Mouse (Mus musculus) kidney, adult 18-20 months (tissue): ENCODE data around the gene 4930438A08Rik.
"Not testable (repeated sequence)": the region's sequence is repeated elsewhere in the genome, so short reads cannot be mapped to it uniquely, and the experiment has no call there.

Experiments used
- DNase-seq: peaks from one replicate; pipeline ENCODE4 v3.0.0; 2021

4930438A08Rik gene

DNA sequence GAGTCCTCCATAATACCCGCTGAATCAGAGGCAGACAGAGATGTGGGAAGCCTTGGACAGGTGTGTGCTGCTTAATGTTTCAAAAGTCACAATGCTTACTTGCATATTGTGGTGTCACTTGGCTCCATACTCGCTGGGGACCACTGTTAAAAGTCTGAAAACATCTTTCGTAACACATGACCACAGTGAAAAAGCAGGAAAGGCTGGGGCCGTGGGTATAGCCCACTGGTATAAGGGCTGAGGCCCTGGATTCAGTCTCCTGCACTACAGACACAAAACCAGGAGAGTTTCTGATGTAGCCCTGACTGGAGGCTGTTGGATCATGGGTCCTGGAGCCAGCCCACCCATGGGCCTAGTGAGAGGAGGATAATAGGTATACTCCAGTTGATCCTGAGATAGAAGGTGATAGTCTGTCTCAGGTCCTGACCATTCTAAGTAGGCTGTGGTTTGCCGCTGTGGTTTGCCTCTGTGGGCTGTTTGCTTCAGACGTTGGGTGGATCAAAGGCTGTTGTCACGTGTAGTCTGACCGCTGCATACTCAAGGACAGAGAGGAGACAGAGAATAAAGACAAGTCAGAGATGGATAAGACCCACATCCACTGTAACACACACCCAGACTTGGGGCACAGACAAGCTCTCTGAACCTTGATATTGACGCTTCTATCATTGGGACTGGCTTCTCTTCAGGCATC is 15.5 kb downstream of the 4930438A08Rik start:
- DNase-seq, result no peak

DNA sequence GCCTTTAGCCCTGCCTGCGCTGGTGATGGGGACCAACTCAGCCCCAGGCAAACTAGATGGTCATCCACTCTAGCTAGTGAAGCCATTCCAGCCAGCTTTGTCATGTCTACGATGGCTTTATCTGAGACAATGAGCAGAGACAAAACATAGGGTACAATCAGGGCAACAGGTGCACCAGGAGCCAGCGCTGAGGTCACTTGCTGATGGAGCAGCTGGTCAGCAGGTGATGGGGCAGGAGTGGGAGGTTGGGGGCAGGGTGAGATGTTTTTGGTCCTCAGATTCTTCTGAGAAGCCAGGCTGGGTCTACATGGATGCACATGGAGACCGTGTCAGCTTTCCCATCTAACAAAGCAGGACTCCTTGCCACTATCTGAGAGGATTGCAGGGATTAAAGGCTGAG is 16.2 kb downstream of the 4930438A08Rik start:
- no peak for DNase-seq

DNA sequence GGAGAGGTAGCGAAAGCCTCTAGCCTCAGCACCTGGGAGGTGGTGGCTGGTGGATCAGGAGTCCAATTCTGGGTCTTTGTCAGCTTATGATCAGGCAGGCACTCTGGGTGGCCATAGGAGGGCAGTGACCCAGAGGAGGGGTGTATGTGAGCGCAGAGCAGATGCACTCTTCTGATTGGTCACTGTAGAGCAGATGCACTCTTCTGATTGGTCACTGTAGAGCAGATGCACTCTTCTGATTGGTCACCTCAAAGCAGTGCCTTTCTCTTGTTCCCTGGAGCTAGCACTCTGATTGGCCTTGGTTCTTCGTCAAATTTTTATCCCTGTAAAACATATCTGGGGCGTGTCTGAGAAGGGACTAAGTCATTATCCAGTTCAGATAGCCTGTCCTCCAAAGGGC is 18.2 kb downstream of the 4930438A08Rik start:
- no peak for DNase-seq

DNA sequence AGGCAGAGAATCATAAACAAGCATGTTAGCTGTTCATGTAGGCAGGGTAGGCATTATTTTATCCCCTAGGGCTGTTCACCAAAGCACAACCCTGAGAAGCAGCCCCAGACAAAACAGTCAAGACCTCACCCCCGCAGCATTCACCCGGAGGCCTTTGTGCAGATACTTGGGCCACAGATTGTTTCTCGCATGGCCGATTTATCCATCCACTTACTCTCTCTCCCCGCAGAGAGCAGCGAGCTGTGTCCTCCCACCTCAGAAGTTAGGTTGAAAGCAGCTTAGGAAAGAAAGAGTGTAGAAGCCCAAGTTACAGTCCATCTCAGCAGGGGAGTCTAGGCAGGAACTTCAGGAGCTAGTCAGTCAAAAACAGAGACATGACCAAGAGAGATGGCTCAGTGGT is 22.8 kb downstream of the 4930438A08Rik start:
- DNase-seq, result no peak

DNA sequence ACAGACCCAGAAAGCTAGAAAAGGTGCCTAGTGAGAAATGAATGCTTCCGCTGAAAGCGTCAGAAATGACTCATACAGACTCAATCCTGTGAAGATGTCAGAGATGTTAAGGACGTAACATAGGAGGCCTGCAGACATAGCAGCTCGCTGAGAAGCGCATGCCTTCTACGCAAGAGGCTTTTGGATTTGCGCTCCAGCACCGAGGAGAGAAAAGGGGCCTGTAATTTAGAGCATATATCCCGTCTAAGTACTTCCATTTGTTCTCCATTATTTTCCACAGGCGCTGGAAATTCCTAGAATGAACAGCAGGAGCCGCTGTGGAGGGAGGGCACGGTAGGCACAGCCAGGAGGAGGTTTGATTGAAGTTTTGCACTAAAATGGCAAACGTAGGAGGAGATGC is 26.5 kb downstream of the 4930438A08Rik start:
- DNase-seq, result peak; percentile 81

DNA sequence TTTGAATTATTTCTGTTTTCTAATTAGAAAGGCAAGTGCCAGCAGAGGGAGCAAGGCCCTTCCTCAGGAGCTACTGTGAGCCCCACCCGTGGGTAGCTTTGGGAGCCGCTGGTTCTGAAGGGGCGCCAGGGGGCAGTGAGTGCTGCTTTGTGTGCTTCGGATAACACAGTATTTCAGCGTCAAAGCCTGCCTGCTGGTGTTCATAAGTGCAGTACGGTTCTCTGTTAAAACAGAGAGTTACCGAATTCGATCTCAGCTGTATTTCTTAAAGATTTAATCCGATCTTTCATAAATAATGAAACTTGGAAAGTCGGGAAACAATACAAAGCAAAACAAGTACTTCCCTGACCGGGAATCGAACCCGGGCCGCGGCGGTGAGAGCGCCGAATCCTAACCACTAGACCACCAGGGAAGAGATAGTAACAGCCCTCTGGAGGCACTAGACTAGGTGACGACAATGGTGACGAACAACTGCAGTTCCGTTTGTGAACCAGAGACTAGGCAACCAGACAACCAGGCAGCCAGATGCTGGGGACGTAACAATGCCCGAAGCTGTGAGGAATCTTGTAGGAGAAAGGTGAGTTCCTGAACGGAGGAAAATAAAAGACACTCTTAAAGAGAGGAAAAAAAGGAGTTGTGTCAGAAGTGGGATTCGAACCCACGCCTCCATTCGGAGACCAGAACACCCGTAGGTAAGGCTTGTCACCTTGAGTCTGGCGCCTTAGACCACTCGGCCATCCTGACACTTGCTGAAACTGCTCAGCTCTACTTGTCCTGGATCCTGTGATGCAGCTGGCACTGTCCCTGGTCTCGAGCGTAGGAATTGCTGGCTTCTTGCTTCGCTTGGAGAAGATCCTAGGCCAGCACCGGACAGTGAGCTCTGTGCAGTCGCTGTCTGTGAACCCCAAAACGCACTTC is 27.5 kb downstream of the 4930438A08Rik start:
- DNase-seq, result peak; percentile 99

DNA sequence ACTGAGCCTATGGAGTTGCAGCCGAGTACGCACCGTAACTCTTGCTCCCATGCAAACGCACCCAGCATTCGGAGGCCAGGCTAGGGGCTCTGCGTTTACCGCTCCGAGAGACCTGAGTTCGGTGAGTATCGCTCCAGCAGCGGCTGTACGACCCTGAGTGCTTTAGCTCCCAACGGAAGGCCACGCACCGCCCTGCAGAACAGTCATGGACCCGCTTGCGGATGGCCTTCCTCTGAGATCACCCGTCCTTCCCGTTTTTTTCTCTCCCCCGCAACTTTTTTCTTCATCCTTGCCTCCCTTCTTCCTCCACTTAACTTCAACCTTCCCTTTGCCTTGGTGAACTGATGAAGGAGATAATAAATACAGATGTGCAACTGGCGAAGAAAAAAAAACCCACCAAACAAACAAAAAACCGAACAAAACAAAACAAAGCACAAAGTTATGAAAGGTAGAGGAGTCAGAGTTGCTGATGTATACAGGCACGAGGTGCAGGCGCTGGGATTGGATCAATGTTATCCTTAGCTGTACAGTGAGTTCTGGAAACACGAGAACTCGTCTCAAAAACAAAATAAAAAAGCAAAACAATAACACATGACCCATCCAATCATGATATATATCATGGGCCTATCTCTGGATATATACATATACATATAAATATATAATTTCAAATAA is 28.3 kb downstream of the 4930438A08Rik start:
- DNase-seq, result no peak

DNA sequence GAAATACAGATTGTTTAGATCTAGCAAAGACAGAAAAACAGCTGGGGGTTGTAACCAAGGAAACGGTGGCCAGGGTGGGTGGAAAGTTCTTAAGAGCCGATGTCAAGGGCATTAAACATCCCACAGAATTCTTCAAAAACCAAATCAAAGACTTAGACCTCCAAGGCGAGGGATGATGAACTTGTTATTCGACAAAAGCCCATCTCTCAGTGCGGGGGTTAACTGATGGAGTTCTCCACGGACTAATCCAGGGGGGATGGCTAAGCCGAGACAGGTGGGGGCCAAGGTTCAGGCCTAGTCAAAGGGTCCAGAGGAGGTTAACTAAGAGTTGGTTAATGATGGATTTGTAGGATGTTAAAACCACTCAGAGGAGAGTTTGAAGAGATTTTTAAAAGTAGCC is 29.0 kb downstream of the 4930438A08Rik start:
- DNase-seq, result no peak

DNA sequence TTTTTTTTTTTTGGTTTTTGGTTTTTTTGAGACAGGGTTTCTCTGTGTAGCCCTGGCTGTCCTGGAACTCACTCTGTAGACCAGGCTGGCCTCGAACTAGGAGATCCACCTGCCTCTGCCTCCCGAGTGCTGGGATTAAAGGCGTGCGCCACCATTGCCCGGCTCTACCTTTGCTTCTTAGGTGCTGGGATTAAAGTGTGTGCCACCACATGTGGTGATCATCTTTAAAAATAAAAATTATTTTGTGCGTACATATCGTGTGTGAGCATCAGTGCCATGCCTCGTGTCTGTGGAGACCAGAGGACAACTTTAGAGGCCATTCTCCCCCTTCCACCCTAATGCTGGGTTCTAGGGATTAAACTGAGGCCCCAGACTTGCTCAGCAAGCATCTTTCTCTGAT is 30.7 kb downstream of the 4930438A08Rik start:
- not testable (repeated sequence) for DNase-seq

DNA sequence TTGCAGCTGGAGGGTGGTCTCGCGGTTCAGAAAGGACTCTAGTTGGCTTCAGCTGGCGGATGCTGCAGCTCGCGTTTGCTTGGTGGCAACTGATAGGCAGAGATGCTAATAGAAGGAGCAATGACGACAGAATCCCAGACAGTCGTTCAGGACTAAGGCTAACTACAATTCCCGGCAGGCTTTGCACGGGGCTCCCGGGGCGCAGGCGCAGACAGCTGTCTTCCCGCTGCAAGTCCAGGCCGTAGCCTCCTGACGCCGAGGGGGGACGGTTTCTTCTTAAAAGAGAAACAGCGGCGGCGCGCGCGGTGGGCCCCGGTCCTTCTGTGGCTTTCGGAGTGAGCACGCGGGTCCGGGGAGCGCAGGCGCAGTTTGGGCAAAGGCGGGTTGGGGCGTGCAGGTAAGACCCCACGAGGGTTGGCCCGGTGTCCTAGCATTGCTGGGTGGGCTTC is 32.3 kb downstream of the 4930438A08Rik start, which contains the start of gene Zfp692:
TSS of gene Zfp692 (plus strand) at position 210 of the 449 bp plus-strand sequence.
- peak; percentile 90 for DNase-seq

DNA sequence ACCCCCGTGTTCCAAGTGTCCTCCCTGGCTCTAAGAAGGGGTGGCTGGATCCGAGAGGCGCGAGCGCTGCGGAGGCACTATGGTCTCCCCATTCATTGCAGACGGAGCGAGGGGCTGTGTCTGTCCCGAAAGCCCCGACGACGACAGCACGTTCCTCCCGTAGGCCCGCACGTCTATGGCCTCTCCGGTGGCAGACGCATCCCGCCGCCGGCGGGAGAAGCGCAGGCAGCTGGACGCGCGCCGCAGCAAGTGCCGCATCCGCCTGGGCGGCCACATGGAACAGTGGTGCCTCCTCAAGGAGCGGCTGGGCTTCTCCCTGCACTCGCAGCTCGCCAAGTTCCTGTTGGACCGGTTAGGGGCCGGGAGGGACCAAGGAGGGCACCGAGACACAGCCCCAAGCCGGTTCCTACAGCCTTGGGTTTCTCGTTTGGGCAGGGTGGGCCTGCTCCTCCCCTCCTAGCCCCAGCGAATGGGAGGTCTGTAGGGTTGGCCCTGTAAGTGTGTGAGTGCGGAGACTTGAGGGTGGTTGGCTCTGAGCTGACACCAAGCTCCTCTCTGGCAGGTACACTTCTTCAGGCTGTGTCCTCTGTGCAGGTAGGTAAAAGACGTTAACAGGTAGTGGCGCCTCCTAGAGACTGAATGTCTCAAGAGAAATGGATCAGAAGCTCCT is 32.9 kb downstream of the 4930438A08Rik start:
- DNase-seq, result peak; percentile 73

DNA sequence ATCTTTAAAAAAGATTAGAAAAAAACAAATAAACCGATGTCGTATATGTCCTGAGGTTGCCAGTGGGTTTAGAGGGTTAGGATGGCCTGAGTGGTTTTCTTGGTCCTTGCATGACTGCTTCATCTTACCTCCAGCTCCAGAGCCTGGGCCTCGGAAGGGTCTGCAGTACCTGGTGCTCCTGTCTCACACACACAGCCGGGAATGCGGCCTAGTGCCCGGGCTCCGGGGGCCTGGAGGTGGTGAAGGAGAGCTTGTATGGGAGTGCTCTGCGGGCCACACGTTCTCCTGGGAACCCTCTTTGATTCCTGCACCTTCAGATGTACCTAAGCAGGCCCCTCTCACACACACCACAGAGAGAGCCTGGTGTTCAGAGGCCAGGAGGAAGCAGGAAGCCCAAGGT is 34.1 kb downstream of the 4930438A08Rik start:
- no peak for DNase-seq

DNA sequence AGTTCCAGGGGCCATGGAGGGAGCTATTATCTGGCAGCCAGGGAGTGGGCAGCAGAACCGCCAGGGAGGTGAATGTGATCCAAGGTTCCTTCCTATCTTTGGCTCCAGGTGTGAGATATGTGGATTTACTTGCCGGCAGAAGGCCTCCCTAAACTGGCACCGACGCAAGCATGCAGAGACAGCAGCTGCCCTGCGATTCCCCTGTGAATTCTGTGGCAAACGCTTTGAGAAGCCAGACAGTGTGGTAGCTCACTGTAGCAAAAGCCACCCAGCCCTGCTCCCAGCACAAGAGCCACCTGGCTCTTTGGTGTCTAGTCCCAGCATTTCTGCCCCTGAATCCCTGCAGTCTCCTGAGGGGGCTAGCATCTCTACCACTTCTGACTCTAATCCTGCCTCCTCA is 39.5 kb downstream of the 4930438A08Rik start:
- no peak for DNase-seq

DNA sequence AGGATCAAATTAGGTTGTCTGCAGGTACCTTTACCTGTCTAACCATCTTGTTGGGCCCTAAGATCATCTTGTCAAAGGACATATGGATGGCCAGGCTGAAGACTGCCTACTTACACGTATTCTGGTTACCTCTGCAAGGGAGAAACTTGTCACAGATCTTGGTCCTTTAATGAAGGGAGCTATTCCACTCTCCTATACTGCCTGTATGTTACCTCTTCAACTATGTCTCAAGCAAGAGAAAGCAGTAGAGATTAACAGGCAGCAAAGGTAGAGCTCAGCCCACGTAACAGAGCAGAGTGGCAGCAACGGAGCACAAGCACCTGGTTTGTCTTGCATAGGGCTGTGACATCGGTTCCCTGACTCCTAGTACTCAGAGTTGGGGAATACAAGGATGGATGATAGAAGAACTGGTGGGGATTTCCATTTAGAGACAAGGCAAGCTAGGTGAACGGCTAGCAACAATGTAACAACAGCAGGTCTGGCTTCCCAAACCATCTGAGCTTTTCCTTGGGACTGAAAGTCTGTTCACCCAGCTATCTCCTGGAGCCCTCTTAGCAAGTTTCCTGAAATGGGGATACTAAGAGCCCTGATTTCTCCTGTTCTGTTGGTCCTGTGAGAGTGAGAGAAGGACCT is 41.1 kb downstream of the 4930438A08Rik start:
- no peak for DNase-seq

DNA sequence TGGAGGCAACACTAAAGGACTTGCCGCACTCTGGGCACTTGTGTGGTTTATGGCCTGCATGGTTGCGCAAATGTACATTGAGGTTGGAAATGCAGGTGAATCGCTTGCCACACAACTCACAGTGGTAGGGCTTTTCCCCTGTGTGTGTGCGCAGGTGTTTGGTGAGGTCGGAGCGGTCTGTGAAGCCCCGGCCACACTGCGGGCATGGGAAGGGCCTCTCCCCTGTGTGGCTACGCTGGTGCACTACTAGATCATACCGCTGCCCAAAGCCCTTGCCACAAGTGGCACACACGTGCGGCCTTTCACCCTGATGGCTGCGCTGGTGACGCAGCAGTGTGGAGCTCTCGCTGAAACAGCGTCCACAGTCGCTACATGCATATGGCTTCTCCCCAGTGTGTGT is 41.7 kb downstream of the 4930438A08Rik start:
- no peak for DNase-seq

DNA sequence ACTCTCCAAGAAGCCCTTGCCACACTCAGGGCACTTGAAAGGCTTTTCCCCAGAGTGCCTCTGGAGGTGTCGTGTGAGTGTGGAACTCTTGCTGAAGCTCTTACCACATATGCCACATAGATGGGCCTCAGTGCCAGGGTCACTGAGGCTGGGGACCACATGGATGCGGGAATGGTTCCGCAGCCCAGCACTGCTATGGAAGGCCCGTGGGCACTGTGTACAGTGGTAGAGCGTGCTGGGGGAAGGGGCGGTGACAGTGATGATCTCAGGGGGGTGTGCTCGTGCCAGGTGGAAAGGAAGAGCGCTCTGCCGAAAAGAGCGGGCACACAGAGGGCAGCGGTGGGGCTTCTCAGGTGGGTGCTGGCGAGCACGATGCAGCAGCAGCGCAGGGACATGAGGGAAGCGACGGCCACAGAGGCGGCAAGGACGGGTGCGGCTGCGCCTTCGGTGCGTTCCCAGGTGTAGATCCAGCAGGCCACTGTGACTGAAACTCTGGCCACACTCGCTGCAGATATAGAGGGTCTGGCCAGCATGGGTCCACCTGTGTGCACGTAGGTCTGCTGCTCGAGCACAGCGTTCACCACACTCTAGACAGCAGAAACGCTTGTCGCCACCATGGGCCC is 42.3 kb downstream of the 4930438A08Rik start:
- DNase-seq, result no peak

DNA sequence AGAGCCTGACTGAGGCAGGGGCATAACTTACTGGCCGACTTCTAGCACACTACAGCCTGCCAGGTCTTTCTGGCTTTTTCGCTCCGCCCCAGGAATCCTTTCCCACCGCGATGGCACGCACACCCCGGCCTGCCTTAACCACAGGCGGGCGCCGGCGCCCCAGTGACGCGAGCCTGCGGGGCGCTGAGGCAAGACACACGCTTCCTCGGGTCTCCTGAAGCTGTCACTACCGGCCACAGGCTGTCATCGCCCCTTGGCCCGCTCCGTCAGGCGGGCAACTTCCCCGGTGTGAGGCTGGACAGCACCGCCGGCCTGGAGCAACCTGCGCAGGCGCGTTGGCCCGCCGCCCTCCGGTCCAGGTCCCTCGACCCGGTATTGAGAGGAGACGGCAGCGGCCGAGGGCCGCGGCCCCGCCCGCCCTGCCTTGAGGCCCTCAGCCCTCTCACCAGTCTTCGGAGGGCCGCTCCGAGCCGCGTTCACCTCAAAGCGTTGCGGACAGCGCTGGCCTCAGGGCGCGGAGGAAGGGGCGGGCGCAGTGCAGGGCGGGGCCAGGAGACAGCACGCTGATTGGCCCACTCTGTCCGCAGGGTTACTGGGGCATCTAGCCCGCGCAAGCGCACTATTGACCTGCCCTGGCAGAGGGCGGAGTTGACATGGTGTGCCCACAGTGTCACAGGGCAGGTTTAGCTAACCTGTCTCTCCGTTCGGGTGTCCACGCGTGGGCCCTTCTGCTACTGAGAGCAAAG is 48.4 kb downstream of the 4930438A08Rik start:
- peak; percentile 98 for DNase-seq

DNA sequence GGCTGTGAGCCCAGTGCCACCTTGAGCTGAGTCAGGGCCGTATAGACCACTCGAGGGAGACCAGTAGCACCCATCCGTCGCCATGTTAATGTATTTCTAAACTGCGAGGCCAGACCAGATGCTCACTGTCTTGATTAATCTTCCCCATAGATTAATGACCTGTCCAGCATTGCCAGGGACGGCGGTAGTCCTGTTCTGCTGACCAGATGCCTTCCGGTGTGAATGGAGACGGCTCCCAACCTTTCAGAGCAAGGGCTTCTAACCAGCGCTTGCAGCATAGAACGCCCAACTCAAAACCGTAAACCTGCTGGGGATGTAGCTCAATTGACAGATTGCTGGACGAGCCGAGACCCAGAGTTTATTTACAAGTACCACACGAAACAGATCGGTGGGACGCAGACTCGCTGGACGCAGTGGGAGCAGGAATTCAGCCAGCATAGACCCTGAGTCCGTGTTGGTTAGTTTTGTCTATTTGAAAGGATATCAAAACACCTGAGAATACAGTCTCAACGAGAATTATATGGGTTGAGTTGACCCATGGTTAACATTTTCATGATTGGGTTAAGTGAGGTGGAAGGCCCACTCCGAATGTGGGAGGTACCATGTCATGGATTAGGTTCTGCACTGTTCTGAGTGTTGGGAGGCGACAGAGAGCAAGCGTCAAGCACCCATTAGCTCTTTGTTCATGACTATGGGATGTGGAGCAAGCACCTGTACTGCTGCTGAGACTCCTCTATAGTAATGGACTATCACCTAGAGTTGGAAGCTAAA is 49.2 kb downstream of the 4930438A08Rik start:
- peak; percentile 16 for DNase-seq

DNA sequence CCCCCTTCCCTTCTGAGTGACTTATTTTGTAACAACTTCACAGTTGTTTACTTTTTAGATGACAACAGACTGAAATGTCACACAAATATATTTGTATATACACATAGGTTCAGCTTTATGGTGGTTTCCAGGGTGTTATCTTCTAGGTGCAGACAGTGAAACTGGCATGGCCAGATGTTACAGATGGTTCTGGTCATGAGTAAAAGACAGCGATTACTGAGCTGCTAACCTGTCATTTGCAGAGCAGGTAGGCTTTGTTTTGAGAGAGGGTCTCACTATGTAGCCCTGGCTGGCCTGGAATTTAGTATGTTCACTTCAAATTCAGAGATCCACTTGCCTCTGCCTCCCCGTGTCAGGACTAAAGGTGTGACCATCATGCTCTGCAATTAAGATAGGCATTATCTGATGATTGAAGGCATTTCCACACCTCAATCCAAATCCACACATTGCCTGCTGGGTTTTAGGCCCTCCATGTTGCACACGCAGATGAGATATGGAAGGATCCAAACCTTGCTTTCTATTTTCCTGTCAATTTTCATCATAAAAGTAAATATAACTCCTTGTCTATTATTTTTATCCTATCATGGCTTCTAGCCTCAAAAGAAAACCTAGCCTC is 50.1 kb downstream of the 4930438A08Rik start:
- no peak for DNase-seq

DNA sequence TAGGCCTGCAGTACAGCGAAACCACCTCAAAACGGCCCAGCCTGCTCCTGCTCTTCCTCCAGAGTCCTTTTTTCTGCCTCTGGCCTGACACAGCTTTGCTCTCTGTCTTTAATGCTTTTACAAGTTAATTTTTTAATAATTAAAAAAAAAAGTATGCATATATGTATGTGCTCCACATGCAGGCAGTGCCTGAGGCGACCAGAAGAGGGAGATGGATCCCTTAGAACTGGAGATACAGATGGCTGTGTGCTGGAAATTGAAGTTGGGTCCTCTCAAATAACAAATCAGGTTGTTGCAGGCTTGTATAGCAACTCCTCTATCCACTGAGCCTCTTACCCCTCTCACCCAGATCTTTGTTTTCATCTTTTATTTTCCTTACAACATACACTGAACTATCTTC is 52.2 kb downstream of the 4930438A08Rik start:
- DNase-seq, result no peak
